Mouse (Mus musculus): ENCODE data around the gene Nkx2-3. TPM values are rescaled to one million over a fixed set of nuclear protein-coding genes. Genes with fewer than 3 reads are reported as not detected.

Gene Nkx2-3
- polyA plus RNA-seq, 1 experiment from 2014 or later, result not detected

DNA sequence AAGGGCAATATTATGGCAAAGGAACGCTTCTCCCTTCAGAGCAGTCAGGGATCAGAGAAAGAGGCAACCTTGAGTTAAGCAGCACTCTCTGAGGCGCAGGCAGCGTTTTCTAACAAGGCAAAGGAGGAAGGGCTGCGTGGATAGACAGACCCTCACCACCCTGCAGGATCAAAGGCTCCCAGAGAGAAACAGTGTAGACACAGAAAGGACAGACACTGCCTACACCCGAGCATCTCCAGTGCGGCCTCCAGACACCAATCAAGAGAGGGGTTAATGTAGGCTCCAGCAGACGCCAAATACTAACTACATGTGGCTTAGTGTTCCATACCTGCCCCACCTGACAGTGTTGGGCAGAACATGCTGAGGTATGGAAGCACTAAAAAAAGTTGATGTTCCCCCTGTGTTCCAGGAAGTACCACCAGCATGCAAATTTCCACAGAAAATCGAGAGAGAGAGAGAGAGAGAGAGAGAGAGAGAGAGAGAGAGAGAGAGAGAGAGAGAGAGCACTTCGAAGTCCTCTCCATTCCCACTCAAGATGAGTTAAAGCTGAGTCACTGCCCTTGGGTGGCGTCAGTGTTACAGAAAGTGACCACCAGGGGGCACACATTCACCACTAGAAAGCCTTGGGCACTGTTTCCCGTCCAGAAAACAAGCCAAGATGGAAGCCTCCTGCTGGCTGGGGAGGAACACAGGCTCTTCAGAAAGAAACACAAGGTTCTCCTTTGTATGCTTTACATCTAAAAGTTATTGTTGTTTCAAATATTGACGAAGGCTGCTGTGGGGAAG is 18.5 kb downstream of the Nkx2-3 start:
- no peak overlapping the region for H3K4me2 ChIP-seq (ENCODE audit: low read depth, low read length)
- no peak overlapping the region for H3K27ac ChIP-seq (ENCODE audit: low read length)
- H3K4me3 ChIP-seq (ENCODE audit: low read length), result no peak overlapping the region
- H3K36me3 ChIP-seq (ENCODE audit: control insufficient read depth, insufficient read depth, low read length), result no peaks in the 10 kb centered on the region
- H3K9ac ChIP-seq (ENCODE audit: low read length), result no peak overlapping the region
- no peaks in the 10 kb centered on the region for H3K9me3 ChIP-seq (ENCODE audit: control insufficient read depth, low read length)
- WGBS, result 20% methylated on average over 12 of the region's 12 CpGs
- H3K4me1 ChIP-seq (replicated peaks; ENCODE audit: control insufficient read depth, insufficient read depth, low read length), result no peaks in the 10 kb centered on the region
- H3K27me3 ChIP-seq (ENCODE audit: control insufficient read depth, insufficient read depth, low read depth, low read length), result peaks cover 2% of the 10 kb centered on the region
- peak; percentile 88 for ATAC-seq (ENCODE audit: low read depth)

DNA sequence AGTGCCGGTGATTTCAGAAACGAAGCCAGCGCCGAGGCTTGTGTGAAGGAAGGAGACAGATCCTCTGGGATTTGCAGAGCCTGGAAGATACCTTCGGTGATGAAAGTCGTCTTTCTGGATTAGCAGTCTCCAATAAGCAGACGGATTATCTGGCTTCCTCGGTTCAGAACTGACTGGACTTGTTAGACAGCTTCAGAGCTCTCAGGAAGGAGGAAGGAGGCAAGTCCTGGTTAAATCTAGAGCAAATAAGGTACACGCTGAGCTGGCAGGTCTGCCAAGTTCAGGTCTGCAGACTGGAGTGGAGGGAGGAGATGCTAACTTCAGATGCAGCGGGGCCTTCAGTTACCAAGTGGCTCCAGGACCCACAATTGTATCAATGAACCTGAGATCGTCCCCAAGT is 29.7 kb downstream of the Nkx2-3 start:
- 46% methylated on average over 11 of the region's 11 CpGs for WGBS
- H3K9me3 ChIP-seq (ENCODE audit: control insufficient read depth, low read length), result no peaks in the 10 kb centered on the region
- H3K27me3 ChIP-seq (ENCODE audit: control insufficient read depth, insufficient read depth, low read depth, low read length), result no peaks in the 10 kb centered on the region
- H3K36me3 ChIP-seq (ENCODE audit: control insufficient read depth, insufficient read depth, low read length), result no peaks in the 10 kb centered on the region
- H3K4me1 ChIP-seq (replicated peaks; ENCODE audit: control insufficient read depth, insufficient read depth, low read length), result peaks cover 8% of the 10 kb centered on the region
- ATAC-seq (ENCODE audit: low read depth), result peak; percentile 71
- no peak overlapping the region for H3K27ac ChIP-seq (ENCODE audit: low read length)
- no peak overlapping the region for H3K4me3 ChIP-seq (ENCODE audit: low read length)
- H3K4me2 ChIP-seq (ENCODE audit: low read depth, low read length), result no peak overlapping the region
- no peak overlapping the region for H3K9ac ChIP-seq (ENCODE audit: low read length)

DNA sequence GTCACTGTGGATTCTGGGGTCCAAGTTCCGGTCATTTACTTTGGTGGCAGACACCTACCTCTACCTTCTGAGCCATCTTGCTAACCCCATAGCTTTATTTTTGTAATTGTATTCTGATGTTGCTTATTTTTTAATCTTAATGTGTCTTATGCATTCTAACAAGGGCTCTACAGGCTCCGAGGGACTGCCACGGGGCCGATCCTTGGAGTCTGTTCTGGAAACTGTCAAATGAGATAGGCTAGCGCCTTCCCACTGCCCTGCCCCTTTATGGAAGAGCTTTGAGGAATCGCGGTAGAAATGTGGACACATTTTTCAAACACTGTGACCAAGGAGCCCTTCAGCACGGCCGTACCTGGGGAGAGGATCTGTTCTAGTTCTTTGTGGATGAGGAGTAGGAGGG is 30.7 kb downstream of the Nkx2-3 start:
- H3K9ac ChIP-seq (ENCODE audit: low read length), result no peak overlapping the region
- H3K27ac ChIP-seq (ENCODE audit: low read length), result no peak overlapping the region
- no peak overlapping the region for H3K4me2 ChIP-seq (ENCODE audit: low read depth, low read length)
- H3K4me1 ChIP-seq (replicated peaks; ENCODE audit: control insufficient read depth, insufficient read depth, low read length), result peaks cover 8% of the 10 kb centered on the region
- H3K27me3 ChIP-seq (ENCODE audit: control insufficient read depth, insufficient read depth, low read depth, low read length), result no peaks in the 10 kb centered on the region
- H3K36me3 ChIP-seq (ENCODE audit: control insufficient read depth, insufficient read depth, low read length), result no peaks in the 10 kb centered on the region
- 71% methylated on average over 9 of the region's 9 CpGs for WGBS
- no peaks in the 10 kb centered on the region for H3K9me3 ChIP-seq (ENCODE audit: control insufficient read depth, low read length)
- H3K4me3 ChIP-seq (ENCODE audit: low read length), result no peak overlapping the region
- ATAC-seq (ENCODE audit: low read depth), result no peak

DNA sequence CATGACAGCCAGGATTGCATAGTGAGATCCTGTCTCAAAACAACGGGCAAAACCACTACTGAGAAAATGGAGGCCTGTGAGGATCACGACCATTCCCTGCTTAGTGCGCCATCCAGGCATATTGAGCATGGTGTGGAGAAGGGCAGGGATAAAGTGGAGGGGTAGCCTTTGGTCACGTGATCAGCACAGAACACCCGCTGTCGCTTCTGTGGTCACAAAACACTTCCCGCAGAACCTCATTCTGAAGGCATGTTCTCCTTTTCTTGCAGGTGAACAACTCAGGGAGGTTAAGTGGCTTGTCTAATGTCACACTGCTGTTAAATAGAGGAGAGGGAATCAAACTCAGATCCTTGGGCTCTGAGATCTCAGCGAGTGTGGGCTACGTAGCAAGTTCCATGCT is 33.4 kb downstream of the Nkx2-3 start:
- H3K27me3 ChIP-seq (ENCODE audit: control insufficient read depth, insufficient read depth, low read depth, low read length), result no peaks in the 10 kb centered on the region
- H3K36me3 ChIP-seq (ENCODE audit: control insufficient read depth, insufficient read depth, low read length), result no peaks in the 10 kb centered on the region
- no peak overlapping the region for H3K4me3 ChIP-seq (ENCODE audit: low read length)
- ATAC-seq (ENCODE audit: low read depth), result no peak
- 87% methylated on average over 9 of the region's 9 CpGs for WGBS
- no peaks in the 10 kb centered on the region for H3K9me3 ChIP-seq (ENCODE audit: control insufficient read depth, low read length)
- no peak overlapping the region for H3K4me2 ChIP-seq (ENCODE audit: low read depth, low read length)
- no peak overlapping the region for H3K27ac ChIP-seq (ENCODE audit: low read length)
- no peak overlapping the region for H3K9ac ChIP-seq (ENCODE audit: low read length)
- H3K4me1 ChIP-seq (replicated peaks; ENCODE audit: control insufficient read depth, insufficient read depth, low read length), result peaks cover 8% of the 10 kb centered on the region

DNA sequence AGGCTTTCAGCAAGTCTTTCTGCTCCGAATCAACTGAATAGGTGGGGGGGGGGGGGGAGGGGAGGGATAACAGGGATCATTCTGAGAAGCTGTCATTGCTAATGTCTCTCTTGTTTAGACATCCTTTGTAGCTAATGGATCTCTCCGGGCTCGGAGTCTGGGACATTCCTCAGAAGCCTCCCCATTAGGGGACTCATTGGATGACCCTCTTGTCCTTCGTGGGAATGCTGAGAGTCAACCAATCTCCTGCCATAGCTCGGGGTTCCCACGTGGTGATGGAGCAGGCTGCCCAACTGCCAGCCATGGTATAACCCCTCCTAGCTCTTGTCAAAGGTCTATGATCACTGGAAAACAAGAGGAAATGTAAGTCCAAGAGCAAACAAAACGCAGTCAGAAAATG is 34.7 kb downstream of the Nkx2-3 start:
- WGBS, result 26% methylated on average over 7 of the region's 7 CpGs
- H3K27ac ChIP-seq (ENCODE audit: low read length), result no peak overlapping the region
- H3K9ac ChIP-seq (ENCODE audit: low read length), result no peak overlapping the region

DNA sequence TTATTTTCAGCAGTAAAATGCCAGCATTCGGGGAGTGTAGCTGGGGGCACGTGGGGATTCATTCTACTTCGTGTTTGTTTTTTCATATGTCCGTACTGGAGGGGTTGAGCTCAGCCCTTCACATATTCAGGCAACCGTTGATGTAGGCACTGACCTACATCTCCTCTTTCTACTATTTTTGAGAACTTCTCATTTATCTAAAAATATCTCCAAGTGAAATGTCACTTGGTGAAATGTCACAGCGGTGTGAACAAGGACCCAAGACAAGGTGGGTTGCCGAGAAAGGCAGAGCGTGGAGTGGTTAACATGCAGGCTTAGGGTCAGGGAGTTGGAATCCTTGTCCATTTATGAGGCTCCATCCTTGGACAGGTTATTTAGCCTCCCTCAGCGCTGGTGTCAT is 35.1 kb downstream of the Nkx2-3 start:
- Histone ChIP-seq H3K4me2 (ENCODE audit: low read depth, low read length) (no peak overlapping the region), H3K27ac (ENCODE audit: low read length) (no peak overlapping the region), H3K4me3 (ENCODE audit: low read length) (no peak overlapping the region), H3K9me3 (ENCODE audit: control insufficient read depth, low read length) (no peaks in the 10 kb centered on the region), H3K36me3 (ENCODE audit: control insufficient read depth, insufficient read depth, low read length) (no peaks in the 10 kb centered on the region), H3K9ac (ENCODE audit: low read length) (no peak overlapping the region), H3K4me1 (replicated peaks; ENCODE audit: control insufficient read depth, insufficient read depth, low read length) (peaks cover 6% of the 10 kb centered on the region), H3K27me3 (ENCODE audit: control insufficient read depth, insufficient read depth, low read depth, low read length) (no peaks in the 10 kb centered on the region; the same call in 1 of the 2 replicates)
- WGBS, result 67% methylated on average over 9 of the region's 9 CpGs
- ATAC-seq (ENCODE audit: low read depth), result no peak

More for the DNA sequence above, 34.7 kb downstream of the Nkx2-3 start:
- Histone ChIP-seq H3K36me3 (ENCODE audit: control insufficient read depth, insufficient read depth, low read length) (no peaks in the 10 kb centered on the region), H3K27me3 (ENCODE audit: control insufficient read depth, insufficient read depth, low read depth, low read length) (no peaks in the 10 kb centered on the region; the same call in 1 of the 2 replicates), H3K9me3 (ENCODE audit: control insufficient read depth, low read length) (no peaks in the 10 kb centered on the region), H3K4me1 (replicated peaks; ENCODE audit: control insufficient read depth, insufficient read depth, low read length) (peaks cover 8% of the 10 kb centered on the region), H3K4me2 (ENCODE audit: low read depth, low read length) (no peak overlapping the region), H3K4me3 (ENCODE audit: low read length) (no peak overlapping the region)
- no peak for ATAC-seq (ENCODE audit: low read depth)

DNA sequence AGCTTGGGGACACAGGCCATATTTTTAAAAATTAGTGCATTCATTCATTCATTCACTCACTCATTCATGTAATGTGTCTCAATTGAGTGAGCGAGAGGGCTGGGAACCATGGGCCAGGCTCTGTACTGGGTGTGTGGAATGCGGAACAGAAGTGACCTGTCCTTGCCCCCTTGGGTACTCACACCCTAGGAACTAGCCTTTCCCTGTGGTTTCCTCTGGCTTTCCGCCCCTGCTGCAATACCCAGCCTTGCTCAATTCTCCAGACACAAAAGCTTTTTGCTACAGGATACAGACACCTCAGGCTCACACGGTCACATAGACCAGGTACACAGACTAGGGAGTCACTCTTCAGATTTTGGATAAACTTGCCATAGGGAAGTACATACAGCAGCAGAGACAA is 36.2 kb downstream of the Nkx2-3 start:
- Histone ChIP-seq H3K9me3 (ENCODE audit: control insufficient read depth, low read length) (no peaks in the 10 kb centered on the region), H3K4me1 (replicated peaks; ENCODE audit: control insufficient read depth, insufficient read depth, low read length) (peaks cover 5% of the 10 kb centered on the region), H3K9ac (ENCODE audit: low read length) (no peak overlapping the region), H3K4me3 (ENCODE audit: low read length) (no peak overlapping the region), H3K27me3 (ENCODE audit: control insufficient read depth, insufficient read depth, low read depth, low read length) (peaks cover 7% of the 10 kb centered on the region; the same call in 1 of the 2 replicates), H3K36me3 (ENCODE audit: control insufficient read depth, insufficient read depth, low read length) (no peaks in the 10 kb centered on the region), H3K27ac (ENCODE audit: low read length) (no peak overlapping the region), H3K4me2 (ENCODE audit: low read depth, low read length) (no peak overlapping the region)
- ATAC-seq (ENCODE audit: low read depth), result no peak
- 80% methylated on average over 4 of the region's 4 CpGs for WGBS

DNA sequence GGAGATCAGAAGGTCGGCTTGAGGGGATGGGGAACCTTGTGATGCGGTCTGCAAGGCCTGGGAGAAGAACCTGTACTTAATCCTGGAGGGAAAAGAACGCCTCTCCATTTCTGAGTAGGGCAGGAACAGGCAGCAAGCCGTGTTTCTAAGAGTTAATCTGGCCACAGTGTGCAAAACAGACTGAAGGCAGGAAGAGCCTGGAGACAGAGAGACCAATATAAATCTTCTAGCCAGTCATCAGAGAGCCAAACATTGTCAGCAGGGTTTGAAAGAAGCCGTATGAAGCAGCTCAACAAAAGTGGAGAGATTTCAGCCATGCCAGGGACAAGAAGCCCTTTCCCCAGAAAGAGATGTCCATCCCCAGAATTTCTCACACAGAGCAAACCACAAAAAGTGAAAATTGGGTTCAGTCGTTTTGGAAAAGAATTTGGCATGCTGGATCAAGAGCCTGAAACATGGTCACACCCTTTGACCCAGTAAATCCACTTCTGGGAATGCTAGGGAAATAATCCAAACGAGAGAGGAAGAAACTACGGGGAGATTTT is 39.2 kb downstream of the Nkx2-3 start:
- no peaks in the 10 kb centered on the region; the same call in 1 of the 2 replicates for H3K4me1 ChIP-seq (replicated peaks; ENCODE audit: control insufficient read depth, insufficient read depth, low read length)
- H3K36me3 ChIP-seq (ENCODE audit: control insufficient read depth, insufficient read depth, low read length), result no peaks in the 10 kb centered on the region
- WGBS, result 39% methylated on average over 8 of the region's 8 CpGs
- no peak overlapping the region for H3K4me3 ChIP-seq (ENCODE audit: low read length)
- no peak overlapping the region for H3K27ac ChIP-seq (ENCODE audit: low read length)
- no peak overlapping the region for H3K4me2 ChIP-seq (ENCODE audit: low read depth, low read length)
- H3K9ac ChIP-seq (ENCODE audit: low read length), result no peak overlapping the region
- ATAC-seq (ENCODE audit: low read depth), result no peak
- no peaks in the 10 kb centered on the region for H3K9me3 ChIP-seq (ENCODE audit: control insufficient read depth, low read length)
- peaks cover 10% of the 10 kb centered on the region; the same call in 1 of the 2 replicates for H3K27me3 ChIP-seq (ENCODE audit: control insufficient read depth, insufficient read depth, low read depth, low read length)

DNA sequence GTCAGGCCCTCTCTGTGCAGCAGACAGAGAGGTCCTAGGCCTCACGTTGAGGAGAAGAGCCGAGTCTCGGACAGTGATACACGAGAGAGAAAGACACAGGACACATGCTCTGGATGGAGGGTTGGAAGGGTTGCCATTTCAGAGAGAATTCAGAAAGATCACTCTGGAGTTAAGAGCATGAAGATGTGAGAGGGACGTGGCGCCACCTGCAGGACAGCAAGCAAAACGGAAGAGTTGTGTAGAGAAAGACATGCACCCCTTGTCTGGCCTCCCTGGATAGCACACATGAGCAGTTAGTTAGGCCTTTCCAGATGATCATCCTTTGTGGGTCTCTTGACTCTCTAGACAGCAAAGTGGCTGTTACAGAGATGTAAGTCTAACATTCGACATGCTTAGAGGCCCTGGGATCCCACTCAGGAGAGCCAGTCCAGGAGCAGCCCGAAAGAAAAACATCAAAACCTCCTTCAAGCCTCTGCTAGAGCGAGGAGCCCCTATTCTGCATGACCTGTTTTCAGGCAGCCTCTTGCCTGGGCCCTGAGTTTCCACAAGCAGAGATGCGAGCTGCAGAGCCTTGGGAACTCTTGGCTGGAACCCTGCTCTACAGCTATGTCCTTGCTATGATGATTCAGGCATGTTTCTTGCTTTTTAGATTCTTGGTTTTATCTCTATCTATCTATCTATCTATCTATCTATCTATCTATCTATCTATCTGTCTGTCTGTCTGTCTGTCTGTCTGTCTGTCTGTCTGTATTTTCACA is 43.8 kb downstream of the Nkx2-3 start:
- ATAC-seq (ENCODE audit: low read depth), result no peak
- Histone ChIP-seq H3K4me1 (replicated peaks; ENCODE audit: control insufficient read depth, insufficient read depth, low read length) (no peaks in the 10 kb centered on the region; the same call in 1 of the 2 replicates), H3K4me2 (ENCODE audit: low read depth, low read length) (no peak overlapping the region), H3K27me3 (ENCODE audit: control insufficient read depth, insufficient read depth, low read depth, low read length) (peaks cover 10% of the 10 kb centered on the region; the same call in 1 of the 2 replicates), H3K9ac (ENCODE audit: low read length) (no peak overlapping the region), H3K36me3 (ENCODE audit: control insufficient read depth, insufficient read depth, low read length) (no peaks in the 10 kb centered on the region), H3K9me3 (ENCODE audit: control insufficient read depth, low read length) (no peaks in the 10 kb centered on the region), H3K4me3 (ENCODE audit: low read length) (no peak overlapping the region), H3K27ac (ENCODE audit: low read length) (no peak overlapping the region)
- 39% methylated on average over 11 of the region's 11 CpGs for WGBS

Data from lung, embryonic 16.5 days (tissue).